Comparison of ENCODE assay signal across 28 mouse cellular contexts in the genomic region with DNA sequence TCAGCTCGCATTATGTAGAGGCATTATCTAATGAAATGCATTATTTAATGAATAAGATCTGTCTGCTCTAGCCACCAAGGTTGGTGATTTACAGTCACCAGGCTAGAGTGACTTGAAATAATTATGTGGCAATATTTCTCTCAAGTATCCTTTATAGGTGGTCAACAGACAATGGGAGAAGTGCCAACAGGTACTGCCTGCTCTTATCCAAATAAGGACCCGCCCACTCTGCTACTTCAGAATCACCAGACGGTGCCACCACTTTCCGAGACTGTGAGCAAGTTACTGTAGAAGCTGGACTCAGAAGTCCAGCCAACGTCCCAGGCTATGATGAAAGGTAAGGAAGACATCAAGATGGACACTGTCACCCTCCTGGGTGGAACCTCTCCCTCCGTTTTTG.
DNase-seq lines count a peak whose midpoint lies in the region; ATAC-seq lines count a peak whose summit lies in the region.
"Had no signal": no experiment of that assay in that cellular context is flagged by ENCODE, and none has a peak within 500 bp of the region (broad histone marks: within the 10 kb centered on the region; RNA-seq: fewer than 3 reads in every experiment).

No protein-coding gene starts in this region.

- no peaks in the 10 kb centered on the region for H3K4me1 ChIP-seq in forebrain, embryonic 11.5 days (replicated peaks; ENCODE audit: control insufficient read depth, insufficient read depth, low read length)
- H3K4me1 ChIP-seq in forebrain, embryonic 13.5 days, result peaks cover 16% of the 10 kb centered on the region
- peaks cover 2% of the 10 kb centered on the region for H3K4me1 ChIP-seq in lung, embryonic 16.5 days (replicated peaks; ENCODE audit: control insufficient read depth, insufficient read depth, low read length)
- no peaks in the 10 kb centered on the region for H3K4me1 ChIP-seq in midbrain, embryonic 10.5 days

- H3K4me3 ChIP-seq in forebrain, embryonic 11.5 days (ENCODE audit: low read depth, low read length), result no peak overlapping the region
- no peak overlapping the region for H3K4me3 ChIP-seq in forebrain, embryonic 13.5 days
- H3K4me3 ChIP-seq in lung, embryonic 16.5 days (ENCODE audit: low read length), result no peak overlapping the region
- H3K4me3 ChIP-seq in midbrain, embryonic 10.5 days, result no peak overlapping the region
- H3K4me3 ChIP-seq: embryonic facial prominence, embryonic 13.5 days; embryonic facial prominence, embryonic 15.5 days; erythroblast, embryonic 14.5 days; forebrain, embryonic 10.5 days had no signal

- H3K9me3 ChIP-seq in forebrain, embryonic 11.5 days (ENCODE audit: control insufficient read depth, low read length), result no peaks in the 10 kb centered on the region
- no peaks in the 10 kb centered on the region for H3K9me3 ChIP-seq in forebrain, embryonic 13.5 days (replicated peaks)
- no peaks in the 10 kb centered on the region for H3K9me3 ChIP-seq in lung, embryonic 16.5 days (ENCODE audit: control insufficient read depth, low read length)
- H3K9me3 ChIP-seq in midbrain, embryonic 10.5 days (replicated peaks), result no peaks in the 10 kb centered on the region
- H3K9me3 ChIP-seq: embryonic facial prominence, embryonic 13.5 days; embryonic facial prominence, embryonic 15.5 days; forebrain, embryonic 10.5 days had no signal

- no peaks in the 10 kb centered on the region for H3K27me3 ChIP-seq in forebrain, embryonic 11.5 days (ENCODE audit: control insufficient read depth, insufficient read depth, low read length)
- no peaks in the 10 kb centered on the region for H3K27me3 ChIP-seq in forebrain, embryonic 13.5 days
- no peaks in the 10 kb centered on the region for H3K27me3 ChIP-seq in lung, embryonic 16.5 days (ENCODE audit: control insufficient read depth, insufficient read depth, low read depth, low read length)
- no peaks in the 10 kb centered on the region for H3K27me3 ChIP-seq in midbrain, embryonic 10.5 days (ENCODE audit: low read depth, poor library complexity, severe bottlenecking)
- H3K27me3 ChIP-seq: CH12.LX; embryonic facial prominence, embryonic 13.5 days; embryonic facial prominence, embryonic 15.5 days; Patski had no signal

- H3K27ac ChIP-seq in forebrain, embryonic 11.5 days (ENCODE audit: low read depth, low read length), result no peak overlapping the region
- H3K27ac ChIP-seq in forebrain, embryonic 13.5 days, result no peak overlapping the region
- H3K27ac ChIP-seq in lung, embryonic 16.5 days (ENCODE audit: low read length), result no peak overlapping the region
- H3K27ac ChIP-seq in midbrain, embryonic 10.5 days (replicated peaks), result no peak overlapping the region
- H3K27ac ChIP-seq: embryonic facial prominence, embryonic 13.5 days; embryonic facial prominence, embryonic 15.5 days; forebrain, embryonic 10.5 days had no signal

- H3K4me2 ChIP-seq in forebrain, embryonic 11.5 days (ENCODE audit: low read depth, low read length, severe bottlenecking), result no peak overlapping the region
- no peak overlapping the region for H3K4me2 ChIP-seq in forebrain, embryonic 13.5 days
- no peak overlapping the region for H3K4me2 ChIP-seq in lung, embryonic 16.5 days (ENCODE audit: low read depth, low read length)
- H3K4me2 ChIP-seq: embryonic facial prominence, embryonic 13.5 days; embryonic facial prominence, embryonic 15.5 days had no signal

- DNase-seq in forebrain, embryonic 11.5 days (ENCODE audit: low spot score), result peak; percentile 18
- no peak for DNase-seq in lung, postnatal 14 days
- DNase-seq in lung, postnatal 10 days, result peak; percentile 27
- peak; percentile 75 for DNase-seq in lung, postnatal 36 days
- DNase-seq in midbrain, embryonic 10.5 days (ENCODE audit: low spot score), result no peak
- DNase-seq: adrenal gland, adult 8-10 months; adrenal gland, postnatal 25 days; B cell, adult 2 months; cerebellum, adult 11 months; cerebellum, adult 18-20 months; cerebellum, adult 8-10 months; cerebellum, adult 9-11 months; cerebellum, postnatal 14 days; cerebellum, postnatal 36 days; embryo, embryonic 11 days had no signal

- no peaks in the 10 kb centered on the region for H3K36me3 ChIP-seq in forebrain, embryonic 11.5 days (ENCODE audit: control insufficient read depth, insufficient read depth, low read length)
- no peaks in the 10 kb centered on the region for H3K36me3 ChIP-seq in forebrain, embryonic 13.5 days (ENCODE audit: poor library complexity, severe bottlenecking)
- H3K36me3 ChIP-seq in lung, embryonic 16.5 days (ENCODE audit: control insufficient read depth, insufficient read depth, low read length), result no peaks in the 10 kb centered on the region
- 0 out of 2 replicates have a peak, but pooled peaks cover 3% of the 10 kb centered on the region for H3K36me3 ChIP-seq in midbrain, embryonic 10.5 days
- H3K36me3 ChIP-seq: embryonic facial prominence, embryonic 13.5 days; embryonic facial prominence, embryonic 15.5 days; forebrain, embryonic 10.5 days; G1E had no signal

- no peak overlapping the region for H3K9ac ChIP-seq in forebrain, embryonic 11.5 days (ENCODE audit: low read length)
- H3K9ac ChIP-seq in forebrain, embryonic 13.5 days, result no peak overlapping the region
- H3K9ac ChIP-seq in lung, embryonic 16.5 days (ENCODE audit: low read length), result no peak overlapping the region
- H3K9ac ChIP-seq: embryonic facial prominence, embryonic 13.5 days; embryonic facial prominence, embryonic 15.5 days had no signal

- 87% methylated on average over 6 of the region's 6 CpGs for WGBS in forebrain, embryonic 11.5 days
- WGBS in forebrain, embryonic 13.5 days, result 92% methylated on average over 6 of the region's 6 CpGs
- 71% methylated on average over 6 of the region's 6 CpGs for WGBS in lung, embryonic 16.5 days
- 90% methylated on average over 6 of the region's 6 CpGs for WGBS in midbrain, embryonic 10.5 days

- ATAC-seq in forebrain, embryonic 11.5 days (replicated peaks; ENCODE audit: low FRiP score), result no peak
- ATAC-seq in forebrain, embryonic 13.5 days, result no peak
- peak; percentile 60; the same call in 1 of the 2 replicates for ATAC-seq in lung, embryonic 16.5 days (ENCODE audit: low read depth)
- ATAC-seq: activated CD4-positive, CD25-positive, alpha-beta regulatory T cell, adult 4 months; CD4-positive, CD25-positive, alpha-beta regulatory T cell, adult 4 months; forebrain, embryonic 14.5 days; forebrain, embryonic 16.5 days; Patski had no signal

Comparison
In these comparisons a context has a peak if more than half of its experiments do, and no peak if none do; other contexts are left out.
1. DNase-seq: peak in forebrain, embryonic 11.5 days (single experiment), lung, postnatal 10 days (single experiment) and lung, postnatal 36 days (single experiment); none in lung, postnatal 14 days (single experiment) and midbrain, embryonic 10.5 days (single experiment).